ENCODE assay signal across 10 mouse cellular contexts in the genomic region with DNA sequence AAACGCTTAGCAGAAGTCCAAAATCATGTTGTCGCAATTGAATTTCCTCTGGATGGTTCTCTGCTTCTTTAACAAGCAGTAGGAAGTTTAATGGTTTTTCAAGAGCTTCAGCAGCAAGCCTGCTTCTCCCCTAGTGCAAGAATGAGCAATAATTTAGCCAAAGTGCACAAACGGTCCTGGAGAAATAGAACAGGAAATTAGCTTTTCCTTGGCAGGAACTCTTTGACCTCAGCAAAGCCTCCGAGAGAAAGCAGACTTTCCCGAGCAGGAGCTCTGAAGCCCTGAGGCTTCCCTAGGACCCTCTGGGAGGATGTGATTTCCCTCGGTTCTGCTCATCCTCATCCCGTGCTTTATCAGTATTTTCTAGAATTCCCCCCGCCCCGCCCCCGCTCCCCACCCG. TPM values are rescaled to one million over a fixed set of nuclear protein-coding genes. Genes with fewer than 3 reads are reported as not detected.
DNase-seq lines count a peak whose midpoint lies in the region; ATAC-seq and TF ChIP-seq lines count a peak whose summit lies in the region.
"Had no signal": no experiment of that assay in that cellular context is flagged by ENCODE, and none has a peak within 500 bp of the region (broad histone marks: within the 10 kb centered on the region; RNA-seq: fewer than 3 reads in every experiment).

No protein-coding gene starts in this region.

- DNase-seq in embryo, embryonic 10 days (ENCODE audit: low spot score) = peak; percentile 48
- DNase-seq in embryo, embryonic 9.5 days (ENCODE audit: extremely low spot score) = no peak
- peak; percentile 71 for DNase-seq in midbrain, embryonic 11.5 days (ENCODE audit: low spot score, missing footprints)
- no peak for DNase-seq in midbrain, embryonic 14.5 days
- DNase-seq in kidney, postnatal 0 days (ENCODE audit: low spot score) = peak; percentile 89
- DNase-seq in yolk sac, embryonic 10.5 days (ENCODE audit: low spot score) = peak; percentile 31
- no peak for DNase-seq in retina, postnatal 1 day
- DNase-seq in forebrain, postnatal 0 days = no peak
- DNase-seq: layer of hippocampus, postnatal 36 days had no signal

- H3K9ac ChIP-seq in midbrain, embryonic 11.5 days (ENCODE audit: low read length) = no peak overlapping the region
- no peak overlapping the region for H3K9ac ChIP-seq in midbrain, embryonic 14.5 days (replicated peaks; ENCODE audit: low read length)
- no peak overlapping the region for H3K9ac ChIP-seq in kidney, postnatal 0 days (ENCODE audit: low read depth, low read length)
- H3K9ac ChIP-seq in forebrain, postnatal 0 days = no peak overlapping the region

- H3K27me3 ChIP-seq in midbrain, embryonic 11.5 days (ENCODE audit: control insufficient read depth, insufficient read depth, low read length) = no peaks in the 10 kb centered on the region
- H3K27me3 ChIP-seq in midbrain, embryonic 14.5 days (ENCODE audit: control insufficient read depth, insufficient read depth, low read length) = no peaks in the 10 kb centered on the region; the same call in 1 of the 2 replicates
- H3K27me3 ChIP-seq in kidney, postnatal 0 days (ENCODE audit: insufficient read depth, low read length) = no peaks in the 10 kb centered on the region
- peaks cover 5% of the 10 kb centered on the region for H3K27me3 ChIP-seq in forebrain, postnatal 0 days (ENCODE audit: insufficient read depth, low read length)

- TF ChIP-seq CTCF in kidney, postnatal 0 days (IDR thresholded peaks at IDR 0.05; ENCODE audit: low read depth) = no peak
- no peak for TF ChIP-seq CTCF in forebrain, postnatal 0 days (IDR thresholded peaks at IDR 0.05; ENCODE audit: low read depth)

- no peaks in the 10 kb centered on the region; the same call in 1 of the 2 replicates for H3K4me1 ChIP-seq in midbrain, embryonic 11.5 days (ENCODE audit: control insufficient read depth, insufficient read depth, low read length)
- H3K4me1 ChIP-seq in midbrain, embryonic 14.5 days (ENCODE audit: control insufficient read depth, insufficient read depth, low read length) = 0 out of 2 replicates have a peak, but pooled peaks cover 6% of the 10 kb centered on the region
- peaks cover 21% of the 10 kb centered on the region; the same call in 1 of the 2 replicates for H3K4me1 ChIP-seq in kidney, postnatal 0 days (replicated peaks; ENCODE audit: insufficient read depth, low read length)
- no peaks in the 10 kb centered on the region for H3K4me1 ChIP-seq in forebrain, postnatal 0 days (ENCODE audit: insufficient read depth)

- H3K4me2 ChIP-seq in midbrain, embryonic 11.5 days = no peak overlapping the region
- H3K4me2 ChIP-seq in midbrain, embryonic 14.5 days (ENCODE audit: low read length) = no peak overlapping the region
- H3K4me2 ChIP-seq in kidney, postnatal 0 days (ENCODE audit: low read length) = peak overlapping the region; percentile 47
- H3K4me2 ChIP-seq in forebrain, postnatal 0 days (ENCODE audit: low read depth) = no peak overlapping the region

- ATAC-seq in midbrain, embryonic 11.5 days (ENCODE audit: low FRiP score) = no peak
- ATAC-seq in midbrain, embryonic 14.5 days (ENCODE audit: low FRiP score, low TSS enrichment) = no peak
- ATAC-seq in kidney, postnatal 0 days (replicated peaks; ENCODE audit: low FRiP score, low read depth) = no peak
- no peak for ATAC-seq in forebrain, postnatal 0 days

- no peaks in the 10 kb centered on the region for H3K36me3 ChIP-seq in midbrain, embryonic 11.5 days (ENCODE audit: control insufficient read depth, insufficient read depth, low read length)
- no peaks in the 10 kb centered on the region for H3K36me3 ChIP-seq in midbrain, embryonic 14.5 days (ENCODE audit: control insufficient read depth, insufficient read depth, low read length)
- H3K36me3 ChIP-seq in kidney, postnatal 0 days (ENCODE audit: insufficient read depth, low read length) = no peaks in the 10 kb centered on the region
- H3K36me3 ChIP-seq in forebrain, postnatal 0 days (ENCODE audit: insufficient read depth) = no peaks in the 10 kb centered on the region

- WGBS in midbrain, embryonic 11.5 days = 60% methylated on average over 11 of the region's 11 CpGs
- 61% methylated on average over 11 of the region's 11 CpGs for WGBS in midbrain, embryonic 14.5 days
- 5% methylated on average over 11 of the region's 11 CpGs for WGBS in kidney, postnatal 0 days
- 60% methylated on average over 11 of the region's 11 CpGs for WGBS in forebrain, postnatal 0 days

- no peak overlapping the region for H3K27ac ChIP-seq in midbrain, embryonic 11.5 days (ENCODE audit: low read depth, low read length)
- no peak overlapping the region for H3K27ac ChIP-seq in midbrain, embryonic 14.5 days (replicated peaks; ENCODE audit: low read depth, low read length)
- peak overlapping the region; percentile 67 for H3K27ac ChIP-seq in kidney, postnatal 0 days
- no peak overlapping the region for H3K27ac ChIP-seq in forebrain, postnatal 0 days (ENCODE audit: low read depth, low read length)

- H3K9me3 ChIP-seq in midbrain, embryonic 11.5 days (ENCODE audit: control insufficient read depth, low read length) = no peaks in the 10 kb centered on the region
- H3K9me3 ChIP-seq in midbrain, embryonic 14.5 days (ENCODE audit: control insufficient read depth, low read length) = no peaks in the 10 kb centered on the region
- no peaks in the 10 kb centered on the region for H3K9me3 ChIP-seq in kidney, postnatal 0 days (replicated peaks; ENCODE audit: low read length)
- no peaks in the 10 kb centered on the region for H3K9me3 ChIP-seq in forebrain, postnatal 0 days (ENCODE audit: low read length)

- no peak overlapping the region for H3K4me3 ChIP-seq in midbrain, embryonic 11.5 days (ENCODE audit: low read depth, low read length)
- H3K4me3 ChIP-seq in midbrain, embryonic 14.5 days (replicated peaks; ENCODE audit: low read depth, low read length) = no peak overlapping the region
- 0 out of 2 replicates have a peak overlapping the region, but pooled peaks have one; percentile 7 for H3K4me3 ChIP-seq in kidney, postnatal 0 days (replicated peaks; ENCODE audit: low read depth, low read length)
- no peak overlapping the region for H3K4me3 ChIP-seq in forebrain, postnatal 0 days (ENCODE audit: low read depth, low read length)
- H3K4me3 ChIP-seq: erythroblast, embryonic 14.5 days had no signal

RNA-seq across cellular contexts. Expression of a gene that starts 13.3 kb away (rescaled TPM):
- 9.6 and 12.9 TPM in 2 replicates for polyA plus RNA-seq in midbrain, embryonic 11.5 days (2014; fragmentation: Nextera tagmentation; extraction: Ambion mirVana)
- 0.46 and 4.9 TPM in 2 replicates for polyA plus RNA-seq in midbrain, embryonic 14.5 days (2014; fragmentation: Nextera tagmentation; extraction: Ambion mirVana)
- polyA plus RNA-seq in kidney, postnatal 0 days (2015; fragmentation: Nextera tagmentation; extraction: Ambion mirVana) = 22.3 and 23.0 TPM in 2 replicates
- 3.9 and 6.5 TPM in 2 replicates for total RNA-seq in forebrain, postnatal 0 days (2014; rRNA removed)
- polyA plus RNA-seq in forebrain, postnatal 0 days (2015; fragmentation: Nextera tagmentation; extraction: Ambion mirVana) = 2.4 and 2.5 TPM in 2 replicates

RNA-seq across cellular contexts. Expression of a gene that starts 49.7 kb away (rescaled TPM):
- polyA plus RNA-seq in midbrain, embryonic 11.5 days (2014; fragmentation: Nextera tagmentation; extraction: Ambion mirVana) = 44.6 and 45.3 TPM in 2 replicates
- 50.5 and 50.9 TPM in 2 replicates for polyA plus RNA-seq in midbrain, embryonic 14.5 days (2014; fragmentation: Nextera tagmentation; extraction: Ambion mirVana)
- 60.4 and 61.8 TPM in 2 replicates for polyA plus RNA-seq in kidney, postnatal 0 days (2015; fragmentation: Nextera tagmentation; extraction: Ambion mirVana)
- 18.2 and 25.7 TPM in 2 replicates for total RNA-seq in forebrain, postnatal 0 days (2014; rRNA removed)
- 42.0 and 43.5 TPM in 2 replicates for polyA plus RNA-seq in forebrain, postnatal 0 days (2015; fragmentation: Nextera tagmentation; extraction: Ambion mirVana)

Comparison
In these comparisons a context has a peak if more than half of its experiments do, and no peak if none do; other contexts are left out.
1. DNase-seq: peak in embryo, embryonic 10 days (single experiment), midbrain, embryonic 11.5 days (single experiment), kidney, postnatal 0 days (single experiment) and yolk sac, embryonic 10.5 days (single experiment); none in embryo, embryonic 9.5 days (single experiment), midbrain, embryonic 14.5 days (single experiment), retina, postnatal 1 day (single experiment) and forebrain, postnatal 0 days (single experiment).